Mouse (Mus musculus): ENCODE measurements around the gene Lrr1.

- TF ChIP-seq POLR2AphosphoS2 (IDR thresholded peaks at IDR 0.05; ENCODE audit: insufficient read length, low read depth) (no peak), MAX (IDR thresholded peaks at IDR 0.05; ENCODE audit: low read depth) (no peak)
Observed at GRCm38 (mm10) chr12:69207926-69208325, 39.3 kb downstream of the Lrr1 start.

All from myocyte (in vitro differentiated cells).